Mouse (Mus musculus): ENCODE results near the gene Bhlhe23. TPM values are rescaled to one million over a fixed set of nuclear protein-coding genes. Genes with fewer than 3 reads are reported as not detected.

The Bhlhe23 gene
- total RNA-seq, 2 experiments from 2014 or later: not detected

- ATAC-seq (replicated peaks; ENCODE audit: poor library complexity, severe bottlenecking): peak; percentile 82
Measured at GRCm38 (mm10) chr2:180779226-180780104, 2.8 kb upstream of the Bhlhe23 start.

GRCm38 (mm10) chr2:180775641-180776040 is 1.1 kb downstream of the Bhlhe23 start:
- ATAC-seq (replicated peaks; ENCODE audit: poor library complexity, severe bottlenecking): no peak

DNA sequence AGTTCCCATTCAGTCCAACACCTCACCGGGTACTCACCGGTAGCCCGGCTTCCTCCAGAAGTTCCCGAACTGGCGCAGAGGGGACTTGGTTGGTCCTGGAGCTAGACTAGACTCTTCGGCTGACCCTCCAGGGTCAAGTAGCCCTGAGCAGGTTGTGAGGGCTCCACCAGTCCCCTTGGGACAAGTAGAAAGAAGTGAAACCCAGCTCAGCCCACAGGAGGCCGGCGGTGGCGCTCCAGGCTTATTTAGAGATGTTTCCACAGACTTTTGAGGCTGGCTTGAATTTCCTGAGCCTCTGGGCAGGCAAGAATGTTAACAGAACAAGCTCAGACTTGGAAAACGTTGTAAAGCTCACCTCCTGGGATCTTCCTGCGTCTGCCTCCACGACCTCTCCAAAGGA is 1.5 kb downstream of the Bhlhe23 start:
- ATAC-seq (replicated peaks; ENCODE audit: poor library complexity, severe bottlenecking): no peak

DNA sequence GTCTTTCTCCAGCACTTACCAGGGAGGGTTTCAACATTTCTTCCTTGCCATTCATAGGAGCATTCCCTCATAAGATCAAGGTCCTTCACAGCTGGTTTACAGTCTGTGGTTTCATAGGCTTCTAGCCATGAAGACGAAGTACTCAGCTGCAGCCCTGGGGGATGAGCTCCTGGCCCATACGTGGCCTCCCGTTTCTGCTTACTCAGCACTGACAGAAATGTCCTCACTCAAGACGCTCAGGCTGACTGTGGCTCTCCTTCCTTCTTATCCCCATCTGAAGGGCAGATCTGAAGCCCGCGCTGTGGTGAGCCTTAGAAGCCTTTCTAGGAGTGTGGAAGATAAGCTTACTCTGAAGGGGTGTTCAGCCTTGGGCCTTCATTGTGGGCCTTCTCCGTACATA is 11.0 kb downstream of the Bhlhe23 start:
- ATAC-seq (replicated peaks; ENCODE audit: poor library complexity, severe bottlenecking): no peak

GRCm38 (mm10) chr2:180764986-180765385 is 11.7 kb downstream of the Bhlhe23 start:
- ATAC-seq (replicated peaks; ENCODE audit: poor library complexity, severe bottlenecking): no peak

DNA sequence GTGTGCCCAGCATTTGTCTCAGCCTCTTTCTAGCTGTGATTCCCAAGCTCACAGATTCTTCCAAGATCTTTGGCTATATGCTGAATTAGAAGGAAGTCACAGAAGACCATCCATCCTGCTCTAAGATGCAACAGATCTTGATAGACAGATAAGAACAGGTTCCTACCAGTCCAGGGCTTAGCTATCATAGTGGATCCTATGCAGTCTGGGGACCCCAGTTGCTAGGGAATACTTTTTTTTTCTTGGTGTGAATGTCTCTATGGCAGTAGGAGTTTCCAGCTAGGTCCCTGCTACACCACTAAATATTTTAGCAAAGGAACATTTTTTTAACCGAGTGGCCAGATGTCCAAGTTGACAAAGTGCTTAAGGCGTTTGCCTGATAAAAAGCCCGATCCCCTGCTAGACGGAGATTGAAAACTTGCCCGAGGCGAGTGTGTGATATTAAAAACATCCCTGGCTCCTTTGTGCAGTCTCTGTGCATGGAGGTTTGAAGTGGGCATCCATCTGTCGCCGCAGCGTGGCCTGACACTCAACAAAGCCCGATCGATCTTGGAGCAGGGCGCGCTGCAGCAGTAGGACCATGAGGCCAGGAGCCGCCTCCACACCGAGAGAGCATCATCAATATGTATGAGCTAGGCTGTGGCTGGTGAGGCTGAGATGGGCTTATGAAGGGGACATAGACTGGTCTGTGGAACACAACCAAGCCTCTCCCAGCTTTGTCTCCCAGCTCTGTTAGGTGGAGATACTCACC is 18.0 kb downstream of the Bhlhe23 start:
- ATAC-seq (replicated peaks; ENCODE audit: poor library complexity, severe bottlenecking): no peak

GRCm38 (mm10) chr2:180756786-180757185 is 19.9 kb downstream of the Bhlhe23 start:
- ATAC-seq (replicated peaks; ENCODE audit: poor library complexity, severe bottlenecking): no peak

- ATAC-seq (replicated peaks; ENCODE audit: poor library complexity, severe bottlenecking): peak; percentile 74
Measured at GRCm38 (mm10) chr2:180755896-180756295, 20.8 kb downstream of the Bhlhe23 start.

- no peak for ATAC-seq (replicated peaks; ENCODE audit: poor library complexity, severe bottlenecking)
Measured at GRCm38 (mm10) chr2:180754976-180755688, 21.6 kb downstream of the Bhlhe23 start.

GRCm38 (mm10) chr2:180748904-180749303 is 27.8 kb downstream of the Bhlhe23 start:
- no peak for ATAC-seq (replicated peaks; ENCODE audit: poor library complexity, severe bottlenecking)

DNA sequence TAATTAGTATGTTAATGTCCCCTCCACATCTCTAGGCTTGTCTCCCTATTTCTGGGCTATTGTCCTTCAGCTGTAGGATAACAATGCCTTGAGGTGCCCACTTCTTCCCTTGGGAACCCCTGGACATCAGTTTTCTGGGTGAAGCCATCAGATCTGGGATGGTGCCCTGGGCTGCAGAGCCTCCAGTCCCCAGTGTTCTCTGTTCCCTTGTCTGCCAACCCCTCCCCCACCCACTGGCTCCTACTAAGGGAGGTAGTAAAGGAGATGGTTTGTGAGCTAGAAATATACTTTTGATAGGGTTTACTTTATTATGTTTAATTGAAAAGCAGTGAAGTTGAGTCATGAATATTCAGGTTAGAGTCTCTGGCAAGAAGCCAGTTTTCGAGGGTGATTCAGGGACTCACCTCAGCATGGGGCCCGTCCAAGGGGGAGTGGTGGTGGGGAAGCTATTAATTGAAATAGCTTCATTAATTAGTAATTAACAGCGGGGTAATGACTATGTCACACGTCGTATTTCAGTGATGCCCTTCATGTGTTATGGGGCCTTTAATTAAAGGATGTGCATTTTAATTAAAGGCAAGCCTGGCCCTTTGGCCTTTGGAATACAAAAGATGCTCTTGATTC is 30.0 kb downstream of the Bhlhe23 start:
- no peak for ATAC-seq (replicated peaks; ENCODE audit: poor library complexity, severe bottlenecking)

- peak; percentile 98 for ATAC-seq (replicated peaks; ENCODE audit: poor library complexity, severe bottlenecking)
Measured at GRCm38 (mm10) chr2:180745248-180745927, 31.3 kb downstream of the Bhlhe23 start.

DNA sequence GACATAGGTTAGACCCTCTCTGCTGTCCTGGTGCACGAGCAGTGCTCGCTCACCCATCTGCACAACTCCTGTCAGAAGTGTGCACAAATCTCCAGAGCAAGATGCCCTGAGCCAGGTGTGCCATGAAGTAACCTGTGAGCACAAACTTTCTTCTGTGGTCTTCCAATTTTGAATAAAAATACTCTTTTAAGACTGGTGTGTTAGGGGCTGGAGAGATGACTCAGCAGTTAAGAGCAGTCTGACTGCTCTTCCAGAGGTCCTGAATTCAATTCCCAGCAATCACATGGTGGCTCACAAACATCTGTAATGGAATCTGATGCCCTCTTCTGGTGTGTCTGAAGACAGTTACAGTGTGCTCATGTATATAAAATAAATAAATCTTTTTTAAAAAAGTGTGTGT is 33.4 kb downstream of the Bhlhe23 start:
- no peak for ATAC-seq (replicated peaks; ENCODE audit: poor library complexity, severe bottlenecking)

DNA sequence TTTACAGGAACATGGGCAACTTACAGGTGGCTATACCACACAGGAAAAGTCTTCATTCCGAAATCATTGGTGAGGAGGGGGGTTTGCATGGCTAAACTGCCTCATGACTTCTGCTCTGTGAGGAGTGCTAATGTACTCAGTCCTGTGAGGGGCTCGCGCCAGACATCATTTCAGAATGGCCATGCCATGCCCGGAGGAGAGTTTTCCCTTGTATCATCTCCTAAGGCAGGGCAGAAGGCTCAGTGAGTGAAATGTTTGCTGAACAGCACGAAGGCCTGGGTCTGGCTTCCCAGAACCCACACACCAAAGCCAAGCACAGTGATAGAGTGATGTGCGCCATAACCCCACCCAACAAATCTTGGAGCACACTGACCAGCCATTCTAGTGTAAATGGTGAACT is 33.9 kb downstream of the Bhlhe23 start:
- ATAC-seq (replicated peaks; ENCODE audit: poor library complexity, severe bottlenecking): no peak

DNA sequence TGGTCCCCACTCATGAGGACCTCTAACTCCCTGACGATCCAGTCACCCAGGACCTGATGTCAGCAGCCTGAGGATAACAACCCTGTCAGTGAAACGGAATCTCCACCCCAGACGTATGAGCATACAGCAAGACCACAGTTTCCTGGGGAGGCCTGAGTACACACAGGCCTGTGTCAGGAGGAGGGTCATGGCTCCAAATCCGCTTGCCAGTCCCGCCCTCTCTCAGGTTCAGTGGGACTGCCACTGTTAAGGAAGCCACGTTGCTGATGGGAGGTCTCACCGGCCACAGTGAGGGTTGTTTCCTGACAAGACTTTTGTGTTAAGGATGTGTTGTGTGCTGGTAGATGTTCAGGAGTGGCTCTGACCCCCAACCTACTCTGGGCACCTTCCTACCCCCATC is 35.3 kb downstream of the Bhlhe23 start:
- no peak for ATAC-seq (replicated peaks; ENCODE audit: poor library complexity, severe bottlenecking)

DNA sequence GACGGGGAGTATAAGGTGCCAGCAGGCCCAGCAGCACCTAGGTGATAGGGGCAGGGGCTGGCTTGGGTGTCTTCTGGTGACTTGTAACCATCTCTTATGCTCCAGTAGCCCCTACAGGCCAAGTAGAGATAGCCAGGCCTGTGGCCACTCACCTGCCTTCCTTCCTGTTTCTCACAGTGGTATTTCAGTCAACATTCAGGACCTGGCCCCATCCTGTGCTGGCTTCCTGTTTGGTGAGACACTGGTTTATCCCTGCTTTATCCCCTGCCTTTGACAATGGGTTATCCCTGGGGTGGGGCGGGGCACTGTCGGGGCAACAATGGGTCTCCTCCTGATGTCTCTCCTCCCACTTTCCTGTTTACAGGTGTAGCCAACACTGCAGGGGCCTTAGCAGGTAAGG is 36.4 kb downstream of the Bhlhe23 start:
- no peak for ATAC-seq (replicated peaks; ENCODE audit: poor library complexity, severe bottlenecking)

DNA sequence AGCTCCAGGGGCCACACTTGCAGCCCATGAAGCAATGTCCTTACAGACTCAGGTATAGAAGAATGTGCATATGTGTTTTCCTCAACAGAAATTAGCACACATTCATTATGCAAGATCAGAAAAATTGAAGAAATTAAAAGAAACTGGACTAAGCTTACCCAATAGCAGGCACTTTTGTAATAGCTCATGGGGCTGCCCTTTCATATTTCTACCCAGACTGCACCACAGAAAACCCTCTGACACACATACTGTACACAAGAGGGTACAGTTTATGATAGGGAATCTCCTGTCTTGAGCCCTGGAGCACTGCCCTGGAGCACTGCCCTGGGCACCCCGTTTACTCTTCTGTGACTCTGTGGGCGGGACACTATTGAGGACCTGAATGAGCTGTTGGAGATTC is 38.7 kb downstream of the Bhlhe23 start:
- ATAC-seq (replicated peaks; ENCODE audit: poor library complexity, severe bottlenecking): peak; percentile 54

DNA sequence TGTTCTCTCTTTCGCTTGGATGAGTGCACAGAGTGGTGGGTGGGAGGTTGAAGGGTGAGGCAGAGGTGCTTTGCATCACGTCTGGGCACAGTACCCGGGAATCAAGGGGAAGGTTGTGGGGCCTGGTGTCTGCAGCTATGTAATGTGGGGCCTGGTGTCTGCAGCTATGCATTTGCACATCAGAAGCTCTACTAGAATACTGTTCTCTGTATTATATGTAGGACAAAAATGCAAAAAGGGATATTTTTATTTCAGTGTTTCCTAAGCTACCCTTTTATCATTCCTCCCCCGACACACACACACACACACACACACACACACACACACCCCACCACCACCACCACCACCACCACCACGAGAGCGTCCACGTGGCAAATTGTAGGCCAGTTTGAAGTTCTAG is 41.5 kb downstream of the Bhlhe23 start:
- ATAC-seq (replicated peaks; ENCODE audit: poor library complexity, severe bottlenecking): no peak

GRCm38 (mm10) chr2:180731984-180732383 is 44.7 kb downstream of the Bhlhe23 start:
- ATAC-seq (replicated peaks; ENCODE audit: poor library complexity, severe bottlenecking): peak; percentile 21; the same call in 1 of the 2 replicates

GRCm38 (mm10) chr2:180731036-180731435 is 45.7 kb downstream of the Bhlhe23 start:
- no peak for ATAC-seq (replicated peaks; ENCODE audit: poor library complexity, severe bottlenecking)

All from granulocyte monocyte progenitor cell, adult 5-6 weeks (primary cell).